Mouse (Mus musculus) kidney, adult 18-20 months (tissue): ENCODE results near the gene Nelfb.
"Not testable (repeated sequence)": the region's sequence is repeated elsewhere in the genome, so short reads cannot be mapped to it uniquely, and the experiment has no call there.

Experiments
- DNase-seq: peaks from one replicate; pipeline ENCODE4 v3.0.0; 2021

Gene Nelfb

GRCm38 (mm10) chr2:25211121-25211670, at the start of gene Nelfb:
Gene Nelfb, minus strand, starts transcription at chr2:25211489.
- DNase-seq: peak; percentile 92

GRCm38 (mm10) chr2:25258887-25259286, 47.6 kb upstream of the Nelfb start:
- no peak for DNase-seq

- DNase-seq: not testable (repeated sequence)
These were observed 46.0 kb upstream of the Nelfb start for GRCm38 (mm10) chr2:25257250-25257649.

- peak; percentile 51 for DNase-seq
These were observed 45.3 kb upstream of the Nelfb start for GRCm38 (mm10) chr2:25256443-25257109.

- DNase-seq: peak; percentile 92
These were observed 44.0 kb upstream of the Nelfb start, which contains the start of gene Tmem203 for GRCm38 (mm10) chr2:25255284-25255779. Gene Tmem203, plus strand, starts transcription at chr2:25255439.

GRCm38 (mm10) chr2:25252331-25252730, 41.0 kb upstream of the Nelfb start:
- DNase-seq: peak; percentile 52

GRCm38 (mm10) chr2:25246183-25247072, 35.1 kb upstream of the Nelfb start, which contains the start of gene AL732309.1:
Gene AL732309.1, minus strand, starts transcription at chr2:25246863.
- DNase-seq: peak; percentile 36

GRCm38 (mm10) chr2:25244144-25244543, 32.9 kb upstream of the Nelfb start:
- no peak for DNase-seq

- DNase-seq: no peak
These were observed 32.1 kb upstream of the Nelfb start for GRCm38 (mm10) chr2:25243342-25243741.

- DNase-seq: no peak
These were observed 30.8 kb upstream of the Nelfb start, which contains the start of the genes Rnf208 and Cysrt1 for GRCm38 (mm10) chr2:25242101-25242506. Gene Rnf208, plus strand, starts transcription at chr2:25242255. Gene Cysrt1, minus strand, starts transcription at chr2:25242452.

GRCm38 (mm10) chr2:25241438-25241775, 30.1 kb upstream of the Nelfb start:
- DNase-seq: no peak

GRCm38 (mm10) chr2:25240723-25241437, 29.6 kb upstream of the Nelfb start:
- DNase-seq: peak; percentile 83

GRCm38 (mm10) chr2:25240310-25240709, 29.0 kb upstream of the Nelfb start:
- no peak for DNase-seq

- DNase-seq: no peak
These were observed 28.5 kb upstream of the Nelfb start for GRCm38 (mm10) chr2:25239766-25240165.

GRCm38 (mm10) chr2:25238106-25238505, 26.8 kb upstream of the Nelfb start:
- DNase-seq: no peak

- DNase-seq: peak; percentile 57
These were observed 26.2 kb upstream of the Nelfb start for GRCm38 (mm10) chr2:25237522-25237921.

GRCm38 (mm10) chr2:25236614-25237013, 25.3 kb upstream of the Nelfb start, which contains the start of gene Rnf224:
Gene Rnf224, minus strand, starts transcription at chr2:25236787.
- DNase-seq: no peak

- DNase-seq: peak; percentile 49
These were observed 23.4 kb upstream of the Nelfb start for GRCm38 (mm10) chr2:25234551-25235220.

- peak; percentile 40 for DNase-seq
These were observed 22.8 kb upstream of the Nelfb start, which contains the start of gene Slc34a3 for GRCm38 (mm10) chr2:25234050-25234449. Gene Slc34a3, minus strand, starts transcription at chr2:25234364.

- no peak for DNase-seq
These were observed 22.1 kb upstream of the Nelfb start for GRCm38 (mm10) chr2:25233421-25233820.

- DNase-seq: no peak
These were observed 19.7 kb upstream of the Nelfb start for GRCm38 (mm10) chr2:25231038-25231437.

- no peak for DNase-seq
These were observed 19.3 kb upstream of the Nelfb start for GRCm38 (mm10) chr2:25230581-25230980.
